Mouse (Mus musculus): ENCODE data around the gene Gje1. TPM values are rescaled to one million over a fixed set of nuclear protein-coding genes. Genes with fewer than 3 reads are reported as not detected.
A peak's percentile ranks its signal among the peaks of the same experiment; 100 is the strongest.

The Gje1 gene
- total and polyA plus RNA-seq, 2 experiments: not detected

DNA sequence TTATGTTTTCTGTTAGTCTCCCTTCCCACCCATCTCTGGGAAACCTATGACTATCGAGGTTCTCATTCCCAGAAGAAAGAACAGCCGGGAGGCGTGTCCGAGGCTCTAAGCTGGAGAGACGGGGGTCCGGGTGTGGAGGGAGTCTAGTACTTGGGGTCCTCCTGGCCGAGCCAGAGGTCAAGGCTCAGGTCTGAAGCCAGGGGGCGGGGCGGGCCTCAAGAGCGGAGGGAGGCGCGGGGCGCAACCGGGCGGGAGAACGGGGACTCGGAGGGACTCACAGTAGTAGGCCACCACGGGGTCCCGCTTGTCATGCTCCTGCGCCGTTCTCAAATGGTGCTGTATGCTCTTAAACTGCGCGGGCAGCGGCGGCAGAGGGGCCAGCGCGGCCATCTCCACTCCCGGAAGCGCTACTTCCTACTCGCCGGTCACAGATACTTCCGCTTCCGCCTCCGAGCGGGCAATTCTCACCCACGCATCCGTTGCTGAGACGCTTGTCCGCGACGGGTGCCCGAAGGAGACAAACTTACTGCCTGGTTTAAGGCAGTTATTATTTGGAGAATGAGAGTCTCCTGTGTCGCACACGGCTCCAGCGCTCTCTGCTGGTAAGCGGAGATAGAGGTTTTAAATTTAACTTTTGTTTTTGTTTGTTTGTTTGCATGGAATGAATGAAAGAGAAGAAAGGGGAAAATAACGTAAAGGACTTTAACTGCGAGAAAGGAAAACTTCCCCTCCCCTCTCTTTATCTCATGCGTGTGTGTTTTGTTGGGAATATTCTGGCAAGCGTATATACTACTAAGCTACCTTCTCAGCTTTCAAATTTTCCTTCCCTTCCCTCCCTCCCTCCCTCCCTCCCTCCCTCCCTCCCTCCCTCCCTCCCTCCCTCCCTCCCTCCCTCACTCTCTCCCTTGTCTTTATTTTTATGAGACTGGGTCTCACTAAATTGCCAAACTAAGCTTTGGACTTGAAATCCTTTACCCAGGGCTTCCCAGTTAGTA, 12.6 kb downstream of the Gje1 start, which contains the start of the genes Vta1 and Nmbr:
Gene Vta1, minus strand, starts transcription at position 489 of the 995 bp plus-strand sequence.
Gene Nmbr, plus strand, starts transcription at position 520 of the 995 bp plus-strand sequence.
- H3K27ac ChIP-seq (replicated peaks; ENCODE audit: insufficient read depth, low read depth, low read length): peak within 1 kb of the TSS; percentile 57
- no peaks in the 10 kb centered on the region for H3K27me3 ChIP-seq (ENCODE audit: control insufficient read depth, insufficient read depth, low read length)
- H3K9ac ChIP-seq (ENCODE audit: low read depth, low read length): peak within 1 kb of the TSS; percentile 88
- peaks cover 17% of the 10 kb centered on the region; the same call in 1 of the 2 replicates for H3K79me2 ChIP-seq (ENCODE audit: control insufficient read depth, insufficient read depth, low read length)
- no peaks in the 10 kb centered on the region for H3K4me1 ChIP-seq (ENCODE audit: control insufficient read depth, insufficient read depth, low read length)
- H3K4me3 ChIP-seq (ENCODE audit: insufficient read depth, low read depth, low read length): peak within 1 kb of the TSS; percentile 98
- TF ChIP-seq POLR2A (IDR thresholded peaks at IDR 0.05; ENCODE audit: extremely low read depth, insufficient read depth, low read length): 0 out of 2 replicates have a peak, but pooled peaks have one; percentile 32
- peak; percentile 76 for TF ChIP-seq CTCF (IDR thresholded peaks at IDR 0.05; ENCODE audit: low read depth, low read length)
- WGBS: under 1% methylated on average over 50 of the region's 50 CpGs
- no peaks in the 10 kb centered on the region for H3K36me3 ChIP-seq (ENCODE audit: control insufficient read depth, insufficient read depth, low read length)
- peak; percentile 95 for DNase-seq (ENCODE audit: extremely low read depth, low read depth, low spot score)

DNA sequence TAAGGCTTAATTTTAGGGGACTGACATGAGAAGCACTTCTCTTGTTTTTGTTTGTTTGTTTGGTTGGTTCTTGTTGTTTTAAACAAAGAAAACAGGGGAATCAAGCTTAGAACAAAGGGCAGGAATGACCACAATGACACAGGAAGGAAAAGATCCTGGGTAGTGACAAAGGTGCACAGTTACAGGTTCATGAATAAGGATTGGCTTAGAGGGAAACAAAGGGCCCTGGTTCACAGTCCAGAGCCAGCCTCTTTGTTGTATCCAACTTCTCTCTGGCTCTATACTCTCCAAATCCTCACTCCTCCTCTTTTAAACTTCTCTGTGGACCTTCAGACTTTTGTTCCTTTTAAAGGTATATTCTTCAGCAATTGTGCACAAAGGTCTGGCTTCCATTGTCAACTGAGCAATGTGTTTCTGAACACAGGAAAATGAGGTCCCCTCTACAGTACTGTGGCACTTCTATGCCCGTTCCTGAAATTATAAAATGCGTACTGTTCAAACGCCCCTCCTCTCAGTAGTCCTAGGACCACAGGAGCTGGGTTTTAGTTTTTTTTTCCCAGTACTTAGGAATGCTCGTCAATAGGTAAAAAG, 14.1 kb downstream of the Gje1 start:
- no peak overlapping the region for H3K9ac ChIP-seq (ENCODE audit: low read depth, low read length)

DNA sequence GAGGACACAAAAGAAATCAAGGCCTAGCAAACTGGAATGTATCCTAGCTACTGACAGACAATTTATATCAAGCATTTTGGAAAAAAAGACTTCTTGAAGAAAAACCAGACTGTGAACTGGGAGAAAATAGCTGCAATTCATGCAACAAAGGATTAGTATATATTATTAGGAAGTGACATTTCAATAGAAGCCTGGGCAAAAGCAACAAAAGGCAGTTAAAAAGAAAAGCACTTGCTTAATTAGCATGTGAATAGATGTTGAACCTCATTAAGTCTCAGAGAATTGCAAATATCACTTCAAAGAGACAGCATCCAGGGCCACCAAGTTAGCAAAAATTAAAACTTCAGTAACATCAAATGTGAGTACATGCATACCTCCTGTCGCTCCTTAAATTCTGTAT, 14.8 kb downstream of the Gje1 start:
- Histone ChIP-seq H3K4me3 (ENCODE audit: insufficient read depth, low read depth, low read length) (no peak overlapping the region), H3K79me2 (ENCODE audit: control insufficient read depth, insufficient read depth, low read length) (peaks cover 17% of the 10 kb centered on the region; the same call in 1 of the 2 replicates), H3K36me3 (ENCODE audit: control insufficient read depth, insufficient read depth, low read length) (no peaks in the 10 kb centered on the region), H3K27me3 (ENCODE audit: control insufficient read depth, insufficient read depth, low read length) (no peaks in the 10 kb centered on the region), H3K4me1 (ENCODE audit: control insufficient read depth, insufficient read depth, low read length) (no peaks in the 10 kb centered on the region), H3K9ac (ENCODE audit: low read depth, low read length) (no peak overlapping the region), H3K27ac (replicated peaks; ENCODE audit: insufficient read depth, low read depth, low read length) (no peak overlapping the region)
- 84% methylated on average over 1 of the region's 1 CpGs for WGBS
- TF ChIP-seq CTCF (IDR thresholded peaks at IDR 0.05; ENCODE audit: low read depth, low read length) (no peak), POLR2A (IDR thresholded peaks at IDR 0.05; ENCODE audit: extremely low read depth, insufficient read depth, low read length) (no peak)
- DNase-seq (ENCODE audit: extremely low read depth, low read depth, low spot score): no peak

More for the DNA sequence above, 14.1 kb downstream of the Gje1 start:
- no peak for DNase-seq (ENCODE audit: extremely low read depth, low read depth, low spot score)
- Histone ChIP-seq H3K79me2 (ENCODE audit: control insufficient read depth, insufficient read depth, low read length) (peaks cover 17% of the 10 kb centered on the region; the same call in 1 of the 2 replicates), H3K27ac (replicated peaks; ENCODE audit: insufficient read depth, low read depth, low read length) (no peak overlapping the region), H3K36me3 (ENCODE audit: control insufficient read depth, insufficient read depth, low read length) (no peaks in the 10 kb centered on the region), H3K27me3 (ENCODE audit: control insufficient read depth, insufficient read depth, low read length) (no peaks in the 10 kb centered on the region), H3K4me1 (ENCODE audit: control insufficient read depth, insufficient read depth, low read length) (no peaks in the 10 kb centered on the region), H3K4me3 (ENCODE audit: insufficient read depth, low read depth, low read length) (no peak overlapping the region)
- TF ChIP-seq POLR2A (IDR thresholded peaks at IDR 0.05; ENCODE audit: extremely low read depth, insufficient read depth, low read length) (no peak), CTCF (IDR thresholded peaks at IDR 0.05; ENCODE audit: low read depth, low read length) (no peak)
- 68% methylated on average over 4 of the region's 4 CpGs for WGBS

DNA sequence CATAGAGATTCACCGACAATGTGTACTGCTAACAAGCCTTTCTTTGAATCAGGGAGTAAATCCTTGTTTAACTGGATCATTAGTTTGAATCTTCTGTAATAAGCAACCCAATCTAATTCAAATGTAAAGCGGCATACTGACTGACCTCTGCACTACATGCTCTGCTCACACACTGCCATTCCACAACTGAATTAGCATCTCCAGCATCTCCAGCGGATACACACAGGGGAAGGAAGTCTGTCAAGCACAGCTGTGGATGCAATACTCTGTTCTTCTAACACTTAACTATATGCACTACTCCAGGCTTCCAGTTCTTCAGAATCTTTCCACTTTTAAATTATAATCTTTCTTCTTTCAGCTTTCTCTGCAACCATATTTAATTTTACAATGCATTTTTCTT, 27.7 kb downstream of the Gje1 start:
- DNase-seq (ENCODE audit: extremely low read depth, low read depth, low spot score): no peak
- H3K9ac ChIP-seq (ENCODE audit: low read depth, low read length): no peak overlapping the region
- no peaks in the 10 kb centered on the region for H3K27me3 ChIP-seq (ENCODE audit: control insufficient read depth, insufficient read depth, low read length)
- WGBS: 88% methylated on average over 3 of the region's 3 CpGs
- peaks cover 7% of the 10 kb centered on the region; the same call in 1 of the 2 replicates for H3K36me3 ChIP-seq (ENCODE audit: control insufficient read depth, insufficient read depth, low read length)
- no peak overlapping the region for H3K27ac ChIP-seq (replicated peaks; ENCODE audit: insufficient read depth, low read depth, low read length)
- H3K4me3 ChIP-seq (ENCODE audit: insufficient read depth, low read depth, low read length): no peak overlapping the region
- no peaks in the 10 kb centered on the region; the same call in 1 of the 2 replicates for H3K4me1 ChIP-seq (ENCODE audit: control insufficient read depth, insufficient read depth, low read length)
- TF ChIP-seq CTCF (IDR thresholded peaks at IDR 0.05; ENCODE audit: low read depth, low read length): no peak
- no peak for TF ChIP-seq POLR2A (IDR thresholded peaks at IDR 0.05; ENCODE audit: extremely low read depth, insufficient read depth, low read length)
- H3K79me2 ChIP-seq (ENCODE audit: control insufficient read depth, insufficient read depth, low read length): peaks cover 9% of the 10 kb centered on the region; the same call in 1 of the 2 replicates

DNA sequence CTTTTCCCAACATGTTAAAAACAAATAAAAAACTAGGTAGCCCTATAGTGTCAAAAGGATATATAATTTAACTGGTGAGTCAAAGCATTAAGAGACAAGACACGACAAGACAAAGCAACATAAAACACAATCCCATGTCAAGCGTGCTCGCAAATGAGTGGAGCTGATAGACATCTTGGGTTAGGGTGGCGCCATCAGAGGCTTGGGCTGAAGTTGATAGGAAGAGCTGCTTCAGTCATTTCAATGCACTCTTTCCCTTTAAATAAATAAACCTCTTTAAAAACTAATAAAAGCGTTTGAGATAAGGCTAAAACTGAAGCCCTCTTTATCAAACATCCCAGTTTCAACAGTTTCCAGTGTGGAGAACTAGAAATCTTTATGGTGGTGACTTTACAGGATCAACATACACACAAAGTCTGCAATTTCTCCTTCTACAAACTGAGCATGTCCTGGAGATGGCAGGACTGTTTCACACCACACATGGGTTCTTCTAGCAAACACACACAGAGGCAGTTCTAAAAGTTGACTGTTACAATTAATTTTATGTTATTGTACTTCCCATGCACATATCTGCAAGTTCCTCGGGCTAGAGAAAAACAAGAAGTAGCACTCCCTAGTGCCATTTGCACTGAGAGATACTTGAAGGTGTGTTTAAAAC, 29.1 kb downstream of the Gje1 start:
- Histone ChIP-seq H3K4me1 (ENCODE audit: control insufficient read depth, insufficient read depth, low read length) (no peaks in the 10 kb centered on the region; the same call in 1 of the 2 replicates), H3K9ac (ENCODE audit: low read depth, low read length) (no peak overlapping the region), H3K27ac (replicated peaks; ENCODE audit: insufficient read depth, low read depth, low read length) (no peak overlapping the region), H3K27me3 (ENCODE audit: control insufficient read depth, insufficient read depth, low read length) (no peaks in the 10 kb centered on the region), H3K4me3 (ENCODE audit: insufficient read depth, low read depth, low read length) (no peak overlapping the region), H3K79me2 (ENCODE audit: control insufficient read depth, insufficient read depth, low read length) (peaks cover 8% of the 10 kb centered on the region; the same call in 1 of the 2 replicates), H3K36me3 (ENCODE audit: control insufficient read depth, insufficient read depth, low read length) (peaks cover 11% of the 10 kb centered on the region; the same call in 1 of the 2 replicates)
- WGBS: 89% methylated on average over 6 of the region's 6 CpGs
- TF ChIP-seq POLR2A (IDR thresholded peaks at IDR 0.05; ENCODE audit: extremely low read depth, insufficient read depth, low read length) (no peak), CTCF (IDR thresholded peaks at IDR 0.05; ENCODE audit: low read depth, low read length) (no peak)
- DNase-seq (ENCODE audit: extremely low read depth, low read depth, low spot score): no peak

Measured in liver, adult 2 months (tissue).